Mouse (Mus musculus) gastrocnemius, adult 8-10 months (tissue): ENCODE data around the gene Sphk2. TPM values are rescaled to one million over a fixed set of nuclear protein-coding genes. Genes with fewer than 3 reads are reported as not detected.
A peak's percentile ranks its signal among the peaks of the same experiment; 100 is the strongest.

Source experiments
- DNase-seq, 2 experiments: peaks; one replicate each; pipeline ENCODE4 v3.0.0; 2022; ENCODE audit warnings: low spot score in 2 of 2
- total RNA-seq, 4 experiments: library from RNA; stranded (reverse); gene quantifications; 2 replicates each; pipeline ENCODE4 v1.2.4; 2022

The Sphk2 gene
- total RNA-seq, 4 experiments from 2014 or later = 10.6 to 15.0 (median 13.0) TPM

- no peak for DNase-seq
These were observed 7.3 kb upstream of the Sphk2 start for GRCm38 (mm10) chr7:45725151-45725550.

- no peak for DNase-seq
These were observed 6.0 kb upstream of the Sphk2 start for GRCm38 (mm10) chr7:45723781-45724180.

- no peak for DNase-seq
These were observed 5.5 kb upstream of the Sphk2 start for GRCm38 (mm10) chr7:45723301-45723700.

- no peak for DNase-seq
These were observed 4.5 kb upstream of the Sphk2 start for GRCm38 (mm10) chr7:45722348-45722713.

DNA sequence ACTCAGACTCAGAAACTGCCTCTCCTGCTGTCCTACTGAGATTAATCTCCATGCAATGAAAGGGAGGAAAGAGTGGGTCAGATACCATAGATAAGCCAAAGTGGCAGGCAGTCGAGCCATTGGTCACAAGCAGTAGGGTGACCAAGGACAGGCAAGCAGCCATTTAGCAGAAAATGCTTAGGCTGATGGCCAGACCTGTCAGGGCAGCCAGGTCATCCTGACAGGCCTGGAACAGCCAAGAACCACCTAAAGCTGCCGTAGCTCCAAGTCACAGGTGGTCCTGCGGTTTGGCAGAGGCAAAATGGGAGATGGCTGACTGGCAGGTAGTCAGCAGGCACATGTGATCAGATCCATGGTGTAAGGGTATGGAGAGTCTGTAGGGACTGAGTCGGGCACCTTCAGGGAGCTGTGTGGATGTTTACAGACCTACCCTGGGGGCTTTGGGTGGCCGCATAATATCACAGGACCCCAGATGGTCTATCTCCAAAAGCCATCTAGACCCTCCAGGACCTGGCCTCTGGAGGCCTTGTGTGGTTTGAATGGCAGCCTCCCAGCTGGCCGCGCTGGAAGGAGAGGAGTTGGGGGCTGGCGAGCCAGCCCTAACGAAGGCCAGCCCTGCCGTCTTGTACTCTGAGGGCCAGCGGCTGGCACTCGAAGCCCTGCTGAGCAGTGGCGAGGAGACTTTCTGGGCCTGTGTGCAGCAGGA, 4.0 kb upstream of the Sphk2 start:
- no peak for DNase-seq

DNA sequence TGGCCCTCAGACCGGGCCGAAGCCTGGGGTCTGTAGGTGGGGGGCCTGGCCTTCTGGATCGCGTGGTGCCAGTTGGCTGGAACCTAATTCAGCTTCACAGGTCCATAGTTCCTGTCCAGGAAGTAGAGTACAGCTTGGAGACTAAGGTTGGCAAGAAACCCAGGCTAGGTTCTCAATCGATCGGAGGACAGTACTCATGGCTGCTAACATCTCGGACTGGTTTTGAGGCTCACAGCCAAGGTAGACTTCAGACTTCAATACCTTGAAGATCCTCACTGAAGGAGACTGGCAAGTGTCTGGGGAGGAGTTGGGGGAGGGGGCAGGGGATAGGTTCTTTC, 3.4 kb upstream of the Sphk2 start:
- DNase-seq = no peak

DNA sequence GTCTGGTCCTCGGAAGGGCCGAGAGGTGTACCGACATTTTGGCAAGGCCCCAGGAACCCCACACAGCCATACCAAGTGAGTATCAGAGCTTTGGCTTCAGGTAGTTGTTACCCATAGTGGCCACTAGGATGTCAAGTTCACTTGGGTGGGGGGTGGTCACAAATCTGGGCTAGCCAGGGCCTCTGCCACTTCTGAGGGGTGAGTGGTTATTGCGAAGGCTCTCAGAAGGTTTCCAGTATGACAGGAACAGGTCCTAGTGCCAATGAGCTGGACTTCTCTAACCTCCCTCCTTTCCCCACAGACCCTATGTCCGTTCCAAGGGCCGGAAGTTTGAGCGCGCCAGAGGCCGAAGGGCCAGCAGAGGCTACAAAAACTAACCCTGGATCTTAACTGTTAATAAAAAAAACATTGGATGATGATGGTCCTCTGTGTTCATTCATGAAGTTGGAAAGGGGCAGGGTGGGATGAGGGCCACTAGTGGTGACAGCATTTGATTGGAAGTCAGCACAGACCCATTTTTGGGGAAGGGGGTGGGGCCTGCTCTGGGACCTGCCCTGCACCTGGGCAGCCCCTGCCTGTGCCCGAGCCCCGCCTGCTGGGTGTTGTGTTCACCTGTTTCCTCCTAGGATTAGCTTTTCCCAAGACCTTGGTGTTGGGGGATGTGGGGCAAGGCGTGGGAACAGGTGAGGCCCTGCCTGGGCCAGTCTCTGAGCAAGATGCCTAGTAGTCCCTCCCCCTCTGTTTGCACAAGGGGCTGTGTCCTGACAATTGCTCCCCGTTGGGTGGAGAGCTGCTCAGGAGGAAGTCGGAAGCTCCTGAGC, 2.8 kb upstream of the Sphk2 start, which contains the start of gene Fam83e:
Fam83e (plus strand) TSS at position 800 of the 821 bp plus-strand sequence.
- DNase-seq = no peak

GRCm38 (mm10) chr7:45719738-45720412, 2.1 kb upstream of the Sphk2 start:
- DNase-seq = no peak

GRCm38 (mm10) chr7:45719180-45719579, 1.4 kb upstream of the Sphk2 start:
- no peak for DNase-seq

DNA sequence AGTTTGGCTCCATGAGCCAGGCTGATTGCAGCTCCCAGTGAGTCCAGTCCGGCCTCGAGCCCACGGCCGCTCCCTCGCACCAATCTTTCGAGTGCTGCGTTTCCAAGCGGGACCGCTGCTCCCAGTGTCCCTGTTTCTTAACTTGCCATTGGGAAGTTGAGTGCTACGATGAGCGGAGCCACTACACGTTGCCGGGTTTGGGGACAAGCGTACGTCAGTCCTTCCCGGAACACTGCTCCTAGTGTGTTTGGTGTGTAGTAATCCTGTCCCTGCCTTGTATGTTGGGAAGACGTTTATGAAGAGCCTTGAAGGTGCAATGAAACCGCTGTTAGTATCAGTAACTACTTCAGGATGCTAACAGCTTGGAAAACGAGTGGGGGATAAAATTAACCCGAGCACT, 529 bp upstream of the Sphk2 start:
- no peak for DNase-seq

DNA sequence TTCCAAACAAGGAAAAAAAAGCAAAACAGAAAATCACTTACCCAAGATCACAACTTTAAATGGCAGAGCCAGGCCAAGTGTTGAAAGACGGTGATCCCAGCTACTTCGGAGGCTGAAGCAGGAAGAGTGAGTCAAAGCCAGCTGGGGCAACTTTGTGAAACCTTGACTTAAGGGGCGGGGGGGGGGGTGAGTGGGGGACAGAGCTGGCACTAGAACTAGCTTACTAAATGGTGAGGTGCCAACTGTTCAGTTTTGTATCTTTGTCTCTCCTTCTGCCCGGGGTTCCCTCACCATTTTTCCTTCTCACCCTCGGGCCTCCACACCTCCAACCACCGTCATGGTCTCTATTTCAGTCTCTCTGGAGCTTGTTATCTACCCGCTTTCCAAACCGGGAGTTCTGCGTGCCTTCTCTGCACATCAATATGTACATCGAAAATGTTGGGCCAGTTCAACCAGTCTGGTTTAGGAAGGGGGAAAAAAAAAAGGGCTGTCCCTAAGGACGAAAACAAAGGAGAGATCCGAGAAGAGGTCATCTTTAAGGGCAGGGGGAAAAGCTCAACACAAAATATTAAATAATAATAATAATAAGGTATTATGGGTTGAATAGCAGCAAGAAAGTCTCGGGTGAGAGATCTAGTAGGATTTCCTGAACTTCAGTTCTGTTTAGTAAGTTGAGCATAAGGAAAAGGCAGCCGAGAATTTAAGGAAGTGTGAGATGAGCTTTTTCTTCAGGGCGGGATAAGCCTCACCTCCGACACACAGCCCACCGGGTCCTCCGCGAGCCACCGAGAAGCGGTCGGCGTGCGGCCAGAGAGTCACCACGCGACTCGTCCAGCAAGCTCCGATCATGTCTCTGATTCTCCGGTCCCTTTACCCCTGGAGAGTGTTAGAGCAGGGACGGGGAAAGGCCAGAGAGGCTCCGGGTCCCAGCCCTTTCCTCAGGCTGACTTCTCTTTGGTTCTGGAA, 567 bp downstream of the Sphk2 start:
- no peak for DNase-seq

GRCm38 (mm10) chr7:45716460-45716857, 1.3 kb downstream of the Sphk2 start:
- no peak for DNase-seq

- DNase-seq = no peak
These were observed 1.9 kb downstream of the Sphk2 start for GRCm38 (mm10) chr7:45715741-45716459.

DNA sequence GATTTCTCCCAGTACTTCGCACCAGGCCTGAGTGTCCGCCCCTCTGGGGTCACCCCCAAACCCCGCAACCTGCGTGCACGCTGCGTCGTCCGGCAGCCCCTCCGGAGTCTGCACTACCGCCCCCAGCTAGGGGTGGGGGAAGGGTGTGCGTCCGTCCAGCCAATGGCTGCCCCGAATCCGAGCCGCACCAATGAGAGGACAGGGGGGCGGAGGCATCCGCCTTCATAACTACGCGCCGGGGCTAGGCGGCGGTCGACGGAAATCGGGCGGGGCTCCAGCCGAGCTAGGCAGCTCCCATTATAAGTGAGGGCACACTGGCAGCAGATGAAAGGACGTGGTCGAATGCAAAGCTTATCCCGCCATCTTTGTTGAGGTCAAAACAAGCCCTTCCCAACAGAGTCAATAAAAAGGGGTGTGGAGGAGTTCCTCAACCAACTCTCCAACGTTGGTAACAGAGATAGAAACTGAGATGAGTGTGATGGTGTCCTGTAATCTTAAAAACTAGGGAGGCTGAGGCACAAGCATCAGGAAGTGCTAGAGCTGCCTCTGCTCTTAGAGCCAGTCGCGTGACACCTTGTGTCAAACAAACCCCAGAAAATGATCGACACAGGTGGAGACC, 2.6 kb downstream of the Sphk2 start, which contains the start of gene Rpl18:
Rpl18 (plus strand) TSS at position 368 of the 619 bp plus-strand sequence.
- peak; percentile 94 to 98 for DNase-seq

GRCm38 (mm10) chr7:45714630-45715089, 3.1 kb downstream of the Sphk2 start:
- DNase-seq = no peak

- no peak for DNase-seq
These were observed 3.8 kb downstream of the Sphk2 start for GRCm38 (mm10) chr7:45713881-45714520.

- no peak for DNase-seq
These were observed 4.4 kb downstream of the Sphk2 start for GRCm38 (mm10) chr7:45713396-45713795.

- peak; percentile 71 to 78 for DNase-seq
These were observed 5.6 kb downstream of the Sphk2 start for GRCm38 (mm10) chr7:45712022-45712757.
